Comparison of ENCODE assay signal across 23 mouse cellular contexts in the genomic region with DNA sequence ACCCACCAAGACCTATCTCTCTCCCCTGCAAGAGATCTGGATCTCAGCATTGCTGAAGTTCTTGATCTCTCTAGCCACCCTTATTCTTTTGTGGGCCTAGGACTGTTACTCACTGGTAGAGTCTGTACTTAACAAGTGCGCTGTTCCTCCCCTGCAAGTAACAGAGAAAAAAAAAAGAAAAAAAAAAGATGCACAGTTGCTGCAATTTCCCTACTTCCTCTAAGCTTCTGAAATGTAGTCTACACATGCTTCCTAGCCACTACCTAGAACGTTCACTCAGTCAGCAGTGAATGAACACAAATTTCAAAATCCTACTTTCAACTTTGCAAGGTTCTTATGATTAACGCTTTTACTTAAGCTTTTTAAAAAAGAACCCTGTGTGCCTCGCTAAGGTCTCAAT. TPM values are rescaled to one million over a fixed set of nuclear protein-coding genes. Genes with fewer than 3 reads are reported as not detected.
DNase-seq lines count a peak whose midpoint lies in the region; ATAC-seq and TF ChIP-seq lines count a peak whose summit lies in the region.
"Had no signal": no experiment of that assay in that cellular context is flagged by ENCODE, and none has a peak within 500 bp of the region (broad histone marks: within the 10 kb centered on the region; RNA-seq: fewer than 3 reads in every experiment).

No protein-coding gene starts in this region.

- H3K27me3 ChIP-seq in midbrain, embryonic 11.5 days (ENCODE audit: control insufficient read depth, insufficient read depth, low read length): no peaks in the 10 kb centered on the region
- no peaks in the 10 kb centered on the region for H3K27me3 ChIP-seq in midbrain, embryonic 16.5 days (ENCODE audit: control insufficient read depth, insufficient read depth, low read depth, low read length)
- no peaks in the 10 kb centered on the region for H3K27me3 ChIP-seq in kidney, adult 2 months (replicated peaks; ENCODE audit: control insufficient read depth, insufficient read depth, low read length)
- H3K27me3 ChIP-seq: CH12.LX; embryonic facial prominence, embryonic 12.5 days; forebrain, embryonic 13.5 days; forebrain, embryonic 15.5 days; Patski had no signal

- H3K4me1 ChIP-seq in midbrain, embryonic 11.5 days (ENCODE audit: control insufficient read depth, insufficient read depth, low read length): peaks cover 30% of the 10 kb centered on the region
- peaks cover 40% of the 10 kb centered on the region for H3K4me1 ChIP-seq in midbrain, embryonic 16.5 days (ENCODE audit: control insufficient read depth, insufficient read depth, low read length)
- peaks cover 15% of the 10 kb centered on the region for H3K4me1 ChIP-seq in bone marrow macrophage, adult 2 months (ENCODE audit: control insufficient read depth, insufficient read depth, low read length)
- peaks cover 12% of the 10 kb centered on the region for H3K4me1 ChIP-seq in kidney, adult 2 months (ENCODE audit: control insufficient read depth, insufficient read depth, low read length)

- DNase-seq in midbrain, embryonic 11.5 days (ENCODE audit: low spot score, missing footprints): peak; percentile 53
- DNase-seq in cerebellum, postnatal 36 days: no peak
- no peak for DNase-seq in kidney, adult 2 months
- DNase-seq: adrenal gland, adult 8-10 months; B cell, adult 2 months; cerebellum, adult 11 months; cerebellum, adult 18-20 months; cerebellum, adult 9-10 months; forebrain, postnatal 0 days had no signal

- TF ChIP-seq CTCF in bone marrow macrophage, adult 2 months (IDR thresholded peaks at IDR 0.05; ENCODE audit: low read depth, low read length): no peak
- no peak for TF ChIP-seq CTCF in kidney, adult 2 months (conservative IDR thresholded peaks at IDR 0.05; ENCODE audit: insufficient read depth, insufficient read length, low read depth, low read length)

- ATAC-seq in midbrain, embryonic 11.5 days (ENCODE audit: low FRiP score): no peak
- no peak for ATAC-seq in midbrain, embryonic 16.5 days
- peak; percentile 83 for ATAC-seq in granulocyte monocyte progenitor cell, adult 5-6 weeks (replicated peaks; ENCODE audit: poor library complexity, severe bottlenecking)
- peak; percentile 71 for ATAC-seq in megakaryocyte progenitor cell, adult 5-6 weeks (replicated peaks; ENCODE audit: poor library complexity)
- no peak for ATAC-seq in inflammation-experienced regulatory T-cells, adult 6 months
- ATAC-seq: activated CD4-positive, CD25-positive, alpha-beta regulatory T cell, adult 4 months; CD4-positive, CD25-positive, alpha-beta regulatory T cell, adult 4 months; forebrain, embryonic 13.5 days; forebrain, embryonic 15.5 days; Patski had no signal

- H3K9ac ChIP-seq in midbrain, embryonic 11.5 days (ENCODE audit: low read length): no peak overlapping the region
- H3K9ac ChIP-seq in midbrain, embryonic 16.5 days (ENCODE audit: low read depth, low read length): no peak overlapping the region
- H3K9ac ChIP-seq: embryonic facial prominence, embryonic 12.5 days; forebrain, embryonic 13.5 days; forebrain, embryonic 15.5 days; forebrain, postnatal 0 days had no signal

- no peaks in the 10 kb centered on the region for H3K36me3 ChIP-seq in midbrain, embryonic 11.5 days (ENCODE audit: control insufficient read depth, insufficient read depth, low read length)
- no peaks in the 10 kb centered on the region for H3K36me3 ChIP-seq in midbrain, embryonic 16.5 days (ENCODE audit: control insufficient read depth, insufficient read depth, low read length)
- H3K36me3 ChIP-seq in kidney, adult 2 months (ENCODE audit: control insufficient read depth, insufficient read depth, low read length): no peaks in the 10 kb centered on the region
- H3K36me3 ChIP-seq: embryonic facial prominence, embryonic 10.5 days; embryonic facial prominence, embryonic 12.5 days; forebrain, embryonic 15.5 days; G1E had no signal

- 93% methylated on average over 4 of the region's 4 CpGs for WGBS in midbrain, embryonic 11.5 days
- WGBS in midbrain, embryonic 16.5 days: 89% methylated on average over 4 of the region's 4 CpGs
- 92% methylated on average over 4 of the region's 4 CpGs for WGBS in kidney, adult 2 months

- no peak overlapping the region for H3K4me3 ChIP-seq in midbrain, embryonic 11.5 days (ENCODE audit: low read depth, low read length)
- H3K4me3 ChIP-seq in midbrain, embryonic 16.5 days (ENCODE audit: low read depth, low read length): no peak overlapping the region
- no peak overlapping the region for H3K4me3 ChIP-seq in bone marrow macrophage, adult 2 months (ENCODE audit: insufficient read depth, low read length)
- H3K4me3 ChIP-seq in kidney, adult 2 months (ENCODE audit: insufficient read depth, low read depth, low read length): no peak overlapping the region
- H3K4me3 ChIP-seq: embryonic facial prominence, embryonic 10.5 days; embryonic facial prominence, embryonic 12.5 days; forebrain, embryonic 13.5 days; forebrain, embryonic 15.5 days had no signal

- no peak for TF ChIP-seq POLR2A in bone marrow macrophage, adult 2 months (IDR thresholded peaks at IDR 0.05; ENCODE audit: borderline replicate concordance, low read depth, low read length)
- no peak for TF ChIP-seq POLR2A in kidney, adult 2 months (IDR thresholded peaks at IDR 0.05; ENCODE audit: low read depth, low read length)

- no peaks in the 10 kb centered on the region for H3K9me3 ChIP-seq in midbrain, embryonic 11.5 days (ENCODE audit: control insufficient read depth, low read length)
- H3K9me3 ChIP-seq in midbrain, embryonic 16.5 days (replicated peaks; ENCODE audit: control insufficient read depth, low read length, poor library complexity, severe bottlenecking): no peaks in the 10 kb centered on the region
- H3K9me3 ChIP-seq: embryonic facial prominence, embryonic 10.5 days; embryonic facial prominence, embryonic 12.5 days; forebrain, embryonic 13.5 days; forebrain, embryonic 15.5 days had no signal

- no peak overlapping the region for H3K27ac ChIP-seq in midbrain, embryonic 11.5 days (ENCODE audit: low read depth, low read length)
- no peak overlapping the region for H3K27ac ChIP-seq in midbrain, embryonic 16.5 days (ENCODE audit: low read length)
- peak overlapping the region; percentile 41 for H3K27ac ChIP-seq in bone marrow macrophage, adult 2 months (ENCODE audit: insufficient read depth, low read depth, low read length)
- H3K27ac ChIP-seq in kidney, adult 2 months (ENCODE audit: insufficient read depth, low read depth, low read length): no peak overlapping the region
- H3K27ac ChIP-seq: embryonic facial prominence, embryonic 10.5 days; embryonic facial prominence, embryonic 12.5 days; forebrain, embryonic 13.5 days; forebrain, embryonic 15.5 days had no signal

- H3K4me2 ChIP-seq in midbrain, embryonic 11.5 days: no peak overlapping the region
- H3K4me2 ChIP-seq in midbrain, embryonic 16.5 days (ENCODE audit: low read length): no peak overlapping the region
- H3K4me2 ChIP-seq: embryonic facial prominence, embryonic 12.5 days; forebrain, embryonic 13.5 days; forebrain, embryonic 15.5 days had no signal

RNA-seq across cellular contexts. Expression of a gene that starts 42.7 kb away (rescaled TPM):
- 21.1 and 21.2 TPM in 2 replicates for polyA plus RNA-seq in midbrain, embryonic 11.5 days (2014; fragmentation: Nextera tagmentation; extraction: Ambion mirVana)
- polyA plus RNA-seq in midbrain, embryonic 16.5 days (2015; fragmentation: Nextera tagmentation; extraction: Ambion mirVana): 35.4 and 35.6 TPM in 2 replicates
- 33.0 and 37.0 TPM in 2 replicates for polyA plus RNA-seq in bone marrow macrophage, adult 2 months (2012; ENCODE audit: insufficient read depth, insufficient read length, missing spikeins)
- total RNA-seq in granulocyte monocyte progenitor cell, adult 5-6 weeks (2014; fragmentation: Nextera tagmentation): 20.2 and 25.5 TPM in 2 replicates
- 55.3 and 60.4 TPM in 2 replicates for total RNA-seq in granulocyte monocyte progenitor cell, adult 5-6 weeks (2017)
- total RNA-seq in megakaryocyte progenitor cell, adult 5-6 weeks (2015): 14.9 and 18.8 TPM in 2 replicates
- total RNA-seq in megakaryocyte progenitor cell, adult 5-6 weeks (2017): 48.5 and 58.3 TPM in 2 replicates
- polyA plus RNA-seq in inflammation-experienced regulatory T-cells, adult 6 months (2017; shearing (Covaris generic)): 1 to 10 TPM; 1.5 to 5.3 (median 3.8) TPM
- 54.7 and 97.4 TPM in 2 replicates for polyA plus RNA-seq in kidney, adult 2 months (2012; rRNA removed)
- total RNA-seq: CH12.LX had no signal
- polyA plus RNA-seq: G1E had no signal

Comparison
In these comparisons a context has a peak if more than half of its experiments do, and no peak if none do; other contexts are left out.
1. ATAC-seq: peak in granulocyte monocyte progenitor cell, adult 5-6 weeks (single experiment) and megakaryocyte progenitor cell, adult 5-6 weeks (single experiment); none in midbrain, embryonic 11.5 days (single experiment), midbrain, embryonic 16.5 days (single experiment) and inflammation-experienced regulatory T-cells, adult 6 months (single experiment).